Mouse (Mus musculus) right cerebral cortex, postnatal 36 days (tissue): ENCODE measurements around the gene Gk2.

Experiments
- DNase-seq, 2 experiments: peaks; one replicate each; pipeline ENCODE4 v3.0.0; 2022; ENCODE audit warnings: low spot score in 2 of 2, mixed read lengths in 1 of 2

The Gk2 gene

DNA sequence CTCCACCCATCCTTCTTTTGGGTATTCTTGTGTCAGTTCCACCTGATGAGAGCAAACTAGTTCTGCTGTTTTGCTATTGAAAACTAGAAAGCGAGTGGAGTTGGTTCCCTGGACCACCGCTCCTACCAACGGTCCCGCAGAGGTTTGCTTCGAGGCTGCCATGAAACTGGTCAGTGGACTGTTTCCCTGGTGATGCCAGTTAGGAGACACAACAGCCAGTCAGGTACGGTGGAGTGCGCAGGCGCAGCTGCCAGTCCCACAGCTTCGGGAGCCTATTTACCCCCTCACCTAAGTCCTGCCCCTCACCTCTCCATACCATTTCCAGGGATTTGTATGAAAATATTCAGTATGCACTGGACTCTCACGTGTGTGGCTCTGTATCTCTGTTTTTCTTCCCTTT is at the start of gene Gk2:
Gene Gk2, minus strand, starts transcription at position 206 of the 400 bp plus-strand sequence.
- no peak for DNase-seq

DNA sequence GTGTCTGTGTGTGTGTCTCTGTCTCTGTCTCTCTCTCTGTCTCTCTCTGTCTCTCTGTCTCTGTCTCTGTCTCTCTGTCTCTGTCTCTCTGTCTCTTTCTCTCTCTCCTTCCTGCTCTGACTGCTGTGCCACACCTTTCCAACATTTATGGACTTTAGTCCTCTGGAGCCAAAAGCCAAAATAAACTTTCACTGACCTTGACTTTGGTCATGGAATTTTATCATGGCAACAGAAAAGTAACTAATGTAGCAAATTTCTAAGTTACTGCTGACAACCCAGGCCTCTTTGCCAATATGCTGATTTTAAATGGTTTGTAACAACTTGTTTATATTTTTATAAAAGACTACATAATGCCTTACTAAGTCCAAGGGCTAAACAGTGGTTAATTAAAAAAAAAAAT is 41.2 kb upstream of the Gk2 start:
- DNase-seq, result no peak

- no peak for DNase-seq
These were observed 38.8 kb upstream of the Gk2 start for GRCm38 (mm10) chr5:97495488-97496092.

DNA sequence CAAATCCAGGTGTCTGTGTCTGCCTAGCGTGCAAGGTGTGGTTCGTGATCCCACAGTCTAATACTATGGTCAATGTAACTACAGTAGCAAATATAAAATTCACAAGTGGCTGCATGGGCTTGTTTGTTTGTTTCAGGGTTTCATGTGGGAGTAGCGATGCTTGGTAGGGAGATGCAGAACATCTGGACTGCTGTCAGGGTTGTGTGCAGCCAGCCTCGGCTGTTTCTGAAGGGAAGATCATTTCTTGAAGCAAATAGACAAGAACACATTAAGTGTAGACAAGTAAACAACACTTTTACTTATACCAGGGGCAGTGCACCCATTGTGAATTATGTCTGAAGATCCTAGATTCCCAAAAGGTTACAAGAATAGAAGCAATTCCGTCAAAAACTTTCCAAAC is 36.6 kb upstream of the Gk2 start:
- no peak for DNase-seq

DNA sequence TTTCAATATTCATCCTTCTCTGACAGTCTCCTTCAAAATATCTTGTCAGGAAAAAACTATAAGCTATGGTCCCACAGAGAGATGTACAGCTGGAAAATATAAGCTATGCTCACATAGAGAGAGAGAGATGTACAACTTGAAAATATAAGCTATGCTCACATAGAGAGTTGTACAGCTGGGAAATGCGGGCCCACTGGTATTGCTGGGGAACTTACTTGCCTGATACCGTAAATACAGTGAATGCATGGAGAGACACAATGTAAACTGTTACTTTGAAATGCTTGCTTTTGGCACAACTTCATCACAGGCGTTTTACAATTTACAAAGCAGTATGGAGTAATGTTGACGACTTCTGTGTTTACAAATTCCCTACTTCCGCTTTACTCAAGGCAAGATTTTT is 29.3 kb upstream of the Gk2 start:
- no peak for DNase-seq

- no peak for DNase-seq
These were observed 23.2 kb upstream of the Gk2 start for GRCm38 (mm10) chr5:97479991-97480390.

DNA sequence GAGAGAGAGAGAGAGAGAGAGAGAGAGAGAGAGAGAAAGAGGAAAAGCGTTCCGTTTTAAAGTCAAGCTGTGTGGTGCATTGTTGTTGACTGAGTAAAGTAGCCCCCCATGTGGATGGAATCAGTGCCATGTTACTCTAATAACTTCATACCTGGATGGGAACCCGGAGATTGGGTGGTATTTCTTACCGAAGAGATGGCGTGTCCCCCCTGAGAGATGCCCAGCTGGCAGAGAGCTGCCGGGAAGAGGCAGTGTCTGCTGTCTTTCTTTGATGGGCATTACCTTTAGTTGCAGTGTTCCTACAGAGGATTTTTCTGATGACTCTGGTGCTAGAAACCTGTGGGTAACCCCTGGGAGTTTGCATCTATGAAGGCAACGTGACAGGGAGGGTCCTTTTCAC is 10.4 kb upstream of the Gk2 start:
- DNase-seq, result no peak

- no peak for DNase-seq
These were observed 9.8 kb upstream of the Gk2 start for GRCm38 (mm10) chr5:97466430-97467158.

GRCm38 (mm10) chr5:97465956-97466355 is 9.1 kb upstream of the Gk2 start:
- no peak for DNase-seq

GRCm38 (mm10) chr5:97462856-97463255 is 6.0 kb upstream of the Gk2 start:
- DNase-seq, result no peak

- no peak for DNase-seq
These were observed 5.4 kb downstream of the Gk2 start for GRCm38 (mm10) chr5:97451451-97451850.

GRCm38 (mm10) chr5:97444191-97444590 is 12.6 kb downstream of the Gk2 start:
- no peak for DNase-seq

DNA sequence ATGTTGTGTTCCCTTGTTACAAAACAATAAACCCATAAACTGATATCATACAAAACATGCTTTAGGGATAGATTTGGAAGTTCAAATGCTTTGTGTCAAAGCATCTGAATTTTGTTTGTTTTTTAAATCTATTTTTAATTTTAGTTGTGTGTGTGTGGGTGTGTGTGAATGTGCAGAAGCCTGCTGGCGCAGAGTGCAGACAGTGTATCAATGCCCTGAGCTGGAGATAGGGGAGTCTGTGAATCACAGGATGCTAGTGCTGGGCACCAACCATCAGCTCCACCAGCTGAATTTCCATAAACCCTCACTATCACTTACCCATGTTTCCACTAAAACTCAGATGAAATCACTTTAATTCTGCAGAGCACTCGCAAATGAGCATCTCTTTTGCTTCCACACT is 24.3 kb downstream of the Gk2 start:
- DNase-seq, result no peak

DNA sequence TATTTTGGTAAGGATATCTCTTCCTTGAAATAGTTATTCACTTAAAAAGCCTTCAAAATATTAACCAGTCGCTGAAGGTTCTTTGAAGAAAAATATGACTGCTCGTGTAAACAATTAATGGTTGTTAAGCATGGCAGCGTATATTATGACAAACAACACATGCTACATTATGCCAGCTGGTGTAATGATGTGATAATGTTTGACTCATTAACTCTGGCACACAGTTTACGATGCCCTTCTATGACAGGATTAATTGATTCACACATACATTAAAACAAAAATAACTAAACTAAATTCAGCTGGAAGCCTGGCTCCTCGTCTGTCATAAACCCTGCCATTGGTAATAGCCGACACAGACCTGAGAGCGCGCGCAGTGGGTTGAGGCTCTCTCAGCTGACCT is 26.8 kb downstream of the Gk2 start:
- no peak for DNase-seq

DNA sequence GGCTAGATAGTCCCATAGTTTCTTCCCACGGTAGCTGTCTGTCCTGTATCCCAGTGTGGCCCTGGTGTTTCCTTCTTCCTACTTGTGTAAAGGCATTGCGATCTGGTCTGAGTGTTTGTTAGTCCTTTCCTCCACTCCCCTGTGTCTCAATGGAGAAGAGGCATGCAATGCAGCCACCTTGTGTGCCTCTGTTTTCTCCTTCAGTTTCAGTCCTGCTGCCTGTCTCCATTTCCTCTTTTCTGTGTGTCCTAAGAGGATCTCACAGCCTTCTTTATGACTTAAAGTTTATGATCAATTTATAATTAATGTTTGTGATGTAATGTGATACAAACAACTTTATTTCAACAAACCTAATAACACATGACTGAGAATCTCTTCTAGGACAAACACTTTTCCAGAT is 35.2 kb downstream of the Gk2 start:
- no peak for DNase-seq

GRCm38 (mm10) chr5:97417185-97417584 is 39.6 kb downstream of the Gk2 start:
- DNase-seq, result no peak

- no peak for DNase-seq
These were observed 41.0 kb downstream of the Gk2 start for GRCm38 (mm10) chr5:97415837-97416236.

GRCm38 (mm10) chr5:97413716-97414115 is 43.1 kb downstream of the Gk2 start:
- DNase-seq, result no peak

DNA sequence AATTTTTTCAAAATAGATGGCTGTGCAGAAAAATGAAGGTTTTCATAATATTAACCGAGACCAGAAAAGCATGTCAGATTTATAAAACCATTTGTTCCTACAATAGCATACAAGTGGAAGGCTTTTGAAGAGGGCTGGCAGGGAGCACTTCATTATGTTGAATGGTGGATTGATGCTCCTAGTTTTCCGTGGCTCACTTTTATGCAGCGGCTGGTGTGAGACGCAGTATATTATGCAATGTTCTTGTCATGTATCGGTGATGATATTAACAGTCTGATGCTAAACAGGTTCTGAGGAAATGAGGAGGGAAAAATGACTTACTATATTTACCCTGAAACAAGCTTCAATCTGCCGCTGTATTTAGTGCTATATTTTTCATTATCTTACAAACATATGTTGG is 46.6 kb downstream of the Gk2 start:
- DNase-seq, result no peak

DNA sequence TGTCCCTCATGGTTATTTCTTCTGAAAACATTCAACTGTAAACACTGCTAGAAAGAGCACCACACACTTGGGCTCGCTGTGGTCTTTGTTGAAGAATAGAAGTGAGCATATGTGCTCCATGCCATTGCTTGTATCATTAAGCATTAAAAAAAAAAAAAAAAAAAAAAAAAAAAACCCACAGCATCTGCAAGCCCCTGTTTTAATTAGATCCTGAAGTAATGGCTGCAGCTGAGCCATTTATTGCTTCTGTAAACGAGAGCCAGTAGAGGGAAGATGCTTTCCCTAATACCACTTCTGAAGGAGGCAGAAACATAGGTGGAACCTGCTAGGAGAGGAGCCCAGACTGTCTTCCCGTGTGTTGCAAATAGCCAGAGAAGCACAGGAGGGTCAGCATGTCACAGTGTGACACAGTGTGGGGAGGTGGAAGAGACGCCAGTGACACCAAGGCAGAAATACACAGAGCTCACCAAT is 47.6 kb downstream of the Gk2 start:
- no peak for DNase-seq
